Mouse (Mus musculus): ENCODE data around the gene Zpbp2.

- no peak for TF ChIP-seq CTCF (IDR thresholded peaks at IDR 0.05; ENCODE audit: extremely low read depth, insufficient read length, insufficient replicate concordance, low read depth, low read length)
- TF ChIP-seq POLR2A (IDR thresholded peaks at IDR 0.05; ENCODE audit: low read depth, low read length), result no peak
Measured at GRCm38 (mm10) chr11:98569461-98569860, 18.6 kb downstream of the Zpbp2 start.

Measured in small intestine, adult 2 months (tissue).